Mouse (Mus musculus) hindbrain, embryonic 11.5 days (tissue): ENCODE measurements at regions not wholly inside any gene's neighbourhood (a gene's known extent, or its start where the extent isn't known, plus 50 kb on each side); places are given as distances from the start of the nearest gene placed in this dataset.

Source experiments
- ATAC-seq: fragments of 200-750 bp; cut with Nextera tagmentation; 2 replicates; pipeline ENCODE4 v1.8.0; 2017; ENCODE audit warnings: mild to moderate bottlenecking, moderate TSS enrichment, moderate library complexity; ENCODE audit not compliant: low FRiP score
- DNase-seq: peaks from one replicate; pipeline ENCODE4 v3.0.0-alpha.2; 2015; ENCODE audit warnings: low spot score
- H3K27ac ChIP-seq: fragments of 300-500 bp; sonication (generic); 2 replicates; pipeline ENCODE4 v1.5.1; 2014; ENCODE audit warnings: mild to moderate bottlenecking, low read depth, low read length
- H3K27me3 ChIP-seq: fragments of 300-500 bp; sonication (generic); 2 replicates; pipeline ENCODE4 v1.6.1; 2014; ENCODE audit warnings: mild to moderate bottlenecking, low read length, moderate library complexity, mixed read lengths; ENCODE audit not compliant: control insufficient read depth, insufficient read depth
- H3K36me3 ChIP-seq: fragments of 300-500 bp; sonication (generic); 2 replicates; pipeline ENCODE4 v1.6.1; 2014; ENCODE audit warnings: mild to moderate bottlenecking, low read length, moderate library complexity, mixed read lengths; ENCODE audit not compliant: control insufficient read depth, insufficient read depth
- H3K4me1 ChIP-seq: fragments of 300-500 bp; sonication (generic); replicated peaks from 2 replicates; pipeline ENCODE4 v1.6.1; 2014; ENCODE audit warnings: low read length, mixed read lengths; ENCODE audit not compliant: control insufficient read depth, insufficient read depth
- H3K4me2 ChIP-seq: fragments of 300-500 bp; sonication (generic); replicated peaks from 2 replicates; pipeline ENCODE4 v1.6.1; 2014; ENCODE audit warnings: mild to moderate bottlenecking, low read depth, low read length
- H3K4me3 ChIP-seq: fragments of 300-500 bp; sonication (generic); 2 replicates; pipeline ENCODE4 v1.5.1; 2014; ENCODE audit warnings: low read depth, low read length
- H3K9ac ChIP-seq: fragments of 300-500 bp; sonication (generic); 2 replicates; pipeline ENCODE4 v1.6.1; 2014; ENCODE audit warnings: low read depth, low read length
- H3K9me3 ChIP-seq: fragments of 300-500 bp; sonication (generic); 2 replicates; pipeline ENCODE4 v1.6.1; 2016; ENCODE audit warnings: low read length; ENCODE audit not compliant: control insufficient read depth
- WGBS: fragments of 180-500 bp; shearing (Covaris S2); extraction: QIAGEN DNeasy Blood & Tissue Kit; methylation state at CpG from one replicate; pipeline ENCODE4 v1.1.7; 2014; 5-methylcytosine and 5-hydroxymethylcytosine counted together

DNA sequence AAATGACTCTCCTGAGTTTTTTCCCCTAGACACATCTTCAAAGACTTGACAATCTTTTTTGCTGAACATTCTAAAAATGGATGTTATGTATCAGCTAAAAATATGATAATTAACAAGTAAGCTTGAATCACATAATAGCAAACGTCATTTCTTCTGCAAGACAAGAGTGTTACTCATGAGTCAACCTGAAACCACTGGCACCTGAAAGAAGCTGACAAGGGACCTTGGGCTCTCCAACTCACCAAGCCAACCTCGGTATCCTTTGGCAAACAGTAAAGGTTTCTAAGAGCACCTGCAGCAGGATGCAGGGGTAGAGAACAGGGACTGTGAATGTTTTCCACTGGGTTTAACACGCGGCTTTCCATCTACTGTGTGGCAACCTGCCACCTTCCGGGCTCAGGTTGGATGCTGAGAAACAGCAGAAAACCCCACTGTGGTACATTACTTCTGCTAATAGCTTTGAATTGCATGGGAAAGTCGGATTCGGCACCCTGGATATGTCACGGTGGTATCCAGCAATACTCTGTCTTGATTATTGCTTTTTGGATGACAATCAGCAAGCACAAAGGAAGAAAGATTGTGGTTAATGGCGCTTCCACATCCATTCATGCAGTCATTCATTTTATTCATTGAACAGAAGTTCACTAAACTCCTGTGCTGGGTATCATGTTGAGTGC is 305.9 kb downstream of the Lpin1 start:
- DNase-seq (no peak), ATAC-seq (no peak)
- WGBS = 86% methylated on average over 9 of the region's 9 CpGs
- H3K27ac ChIP-seq = no peak overlapping the region
- H3K4me3 ChIP-seq = no peak overlapping the region
- H3K27me3 ChIP-seq = no peaks in the 10 kb centered on the region
- H3K9me3 ChIP-seq = no peaks in the 10 kb centered on the region
- no peaks in the 10 kb centered on the region for H3K36me3 ChIP-seq
- H3K9ac ChIP-seq = no peak overlapping the region
- H3K4me1 ChIP-seq = no peaks in the 10 kb centered on the region
- no peak overlapping the region for H3K4me2 ChIP-seq

DNA sequence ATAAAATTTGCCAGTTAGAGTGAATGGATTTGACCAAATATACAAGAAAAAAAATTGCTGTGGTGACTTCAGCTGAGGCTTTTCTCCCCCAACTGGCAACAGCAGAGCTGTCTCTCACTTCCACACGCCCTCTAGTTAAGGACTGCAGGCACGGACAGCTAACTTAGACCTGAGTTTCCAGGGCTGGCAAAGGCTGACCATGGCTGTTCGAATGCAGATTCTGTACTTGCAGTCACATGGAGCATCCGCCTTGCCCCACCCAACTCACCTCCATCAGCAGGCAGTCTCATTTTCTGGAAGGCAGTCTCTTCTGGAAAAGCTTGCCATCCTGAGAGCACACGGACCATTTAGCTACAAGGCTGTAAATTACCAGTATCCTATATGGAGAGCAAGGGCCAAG is 325.7 kb downstream of the Lpin1 start:
- H3K27me3 ChIP-seq = no peaks in the 10 kb centered on the region
- no peaks in the 10 kb centered on the region for H3K9me3 ChIP-seq
- H3K4me1 ChIP-seq = no peaks in the 10 kb centered on the region
- 86% methylated on average over 5 of the region's 5 CpGs for WGBS
- H3K27ac ChIP-seq = no peak overlapping the region
- DNase-seq (no peak), ATAC-seq (no peak)
- H3K4me2 ChIP-seq = no peak overlapping the region
- H3K4me3 ChIP-seq = no peak overlapping the region
- no peak overlapping the region for H3K9ac ChIP-seq
- no peaks in the 10 kb centered on the region for H3K36me3 ChIP-seq

DNA sequence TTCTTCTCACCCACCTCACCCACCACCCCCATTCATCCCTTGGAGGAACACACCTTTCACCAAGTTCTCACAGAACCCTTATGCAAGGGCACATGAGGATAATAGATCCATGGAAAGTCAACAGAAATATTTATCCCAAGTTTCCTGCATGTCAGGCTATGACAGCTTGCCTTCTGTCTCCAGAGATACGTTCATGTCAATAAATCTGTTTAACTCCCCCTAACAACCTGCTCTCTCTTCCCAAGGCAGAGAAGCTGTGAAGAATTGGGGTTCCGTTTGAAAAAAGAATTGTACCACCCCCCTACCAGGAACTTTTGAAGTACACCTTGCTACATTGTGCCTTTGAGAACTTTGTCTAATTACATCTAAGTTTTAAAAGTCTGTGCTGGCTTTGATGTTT is 331.6 kb downstream of the Lpin1 start:
- Histone ChIP-seq H3K4me2 (no peak overlapping the region), H3K4me1 (no peaks in the 10 kb centered on the region), H3K9ac (no peak overlapping the region), H3K9me3 (no peaks in the 10 kb centered on the region), H3K36me3 (no peaks in the 10 kb centered on the region), H3K27ac (no peak overlapping the region), H3K4me3 (no peak overlapping the region), H3K27me3 (no peaks in the 10 kb centered on the region)
- no peak for ATAC-seq
- no peak for DNase-seq
- 76% methylated on average over 2 of the region's 2 CpGs for WGBS

DNA sequence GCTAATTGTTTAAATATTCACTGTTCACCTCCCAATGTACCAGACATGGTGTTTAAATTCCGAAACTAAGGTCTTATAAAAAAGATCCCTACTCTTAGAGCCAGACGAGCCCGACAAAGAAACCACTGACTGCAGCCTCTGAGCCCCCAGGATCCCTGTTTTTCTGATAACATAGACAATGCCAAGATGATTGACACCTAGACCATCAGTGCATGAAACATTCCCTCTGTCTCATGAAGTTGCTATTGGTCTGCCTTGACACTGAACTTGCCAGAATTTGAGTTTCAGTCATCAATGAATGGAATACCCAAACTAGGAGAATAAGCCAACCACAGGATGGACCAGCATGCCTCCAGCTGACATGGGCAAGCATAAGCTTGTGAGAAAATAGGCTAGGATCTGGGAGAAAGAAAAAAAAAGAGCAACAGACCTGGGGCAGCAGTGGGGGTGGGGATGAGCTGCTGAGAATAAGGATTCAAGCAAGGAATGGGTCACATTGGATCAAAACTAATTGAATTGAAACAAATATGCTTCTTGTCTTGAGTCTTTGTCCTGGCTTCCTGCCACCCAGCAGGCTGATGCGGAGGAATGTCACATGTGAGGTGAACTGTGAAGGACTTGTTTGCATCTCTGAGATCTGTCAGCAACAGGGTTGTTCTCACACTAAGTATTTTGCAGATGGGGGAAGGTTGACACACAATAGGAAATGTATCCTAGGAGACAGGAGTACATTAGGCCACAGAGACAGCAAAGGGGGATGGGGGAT is 333.0 kb downstream of the Lpin1 start:
- H3K4me3 ChIP-seq = no peak overlapping the region
- H3K36me3 ChIP-seq = no peaks in the 10 kb centered on the region
- no peak overlapping the region for H3K9ac ChIP-seq
- H3K27me3 ChIP-seq = no peaks in the 10 kb centered on the region
- H3K27ac ChIP-seq = no peak overlapping the region
- ATAC-seq = peak; percentile 80
- WGBS = 37% methylated on average over 4 of the region's 4 CpGs
- H3K4me1 ChIP-seq = no peaks in the 10 kb centered on the region
- no peak overlapping the region for H3K4me2 ChIP-seq
- peak; percentile 41 for DNase-seq
- no peaks in the 10 kb centered on the region for H3K9me3 ChIP-seq

DNA sequence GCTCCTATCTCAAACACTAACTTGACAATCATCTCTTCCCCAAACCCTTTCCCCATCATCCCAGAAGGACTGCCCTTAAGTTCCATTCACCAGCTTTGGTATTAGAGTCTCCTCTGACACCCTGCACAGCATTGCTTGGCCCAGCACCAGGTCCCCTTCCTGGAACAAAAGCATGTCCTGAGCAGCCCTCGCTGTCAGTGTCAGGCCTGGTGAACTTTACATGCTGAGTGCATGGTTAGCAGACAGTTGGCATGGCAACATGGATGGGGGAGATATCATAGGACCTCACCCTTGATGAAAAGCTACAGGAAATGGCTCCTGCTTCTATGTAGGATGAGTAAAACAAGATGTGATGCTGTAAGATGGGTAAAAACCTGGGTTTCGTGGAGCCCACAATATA is 333.6 kb downstream of the Lpin1 start:
- ATAC-seq = peak; percentile 39

DNA sequence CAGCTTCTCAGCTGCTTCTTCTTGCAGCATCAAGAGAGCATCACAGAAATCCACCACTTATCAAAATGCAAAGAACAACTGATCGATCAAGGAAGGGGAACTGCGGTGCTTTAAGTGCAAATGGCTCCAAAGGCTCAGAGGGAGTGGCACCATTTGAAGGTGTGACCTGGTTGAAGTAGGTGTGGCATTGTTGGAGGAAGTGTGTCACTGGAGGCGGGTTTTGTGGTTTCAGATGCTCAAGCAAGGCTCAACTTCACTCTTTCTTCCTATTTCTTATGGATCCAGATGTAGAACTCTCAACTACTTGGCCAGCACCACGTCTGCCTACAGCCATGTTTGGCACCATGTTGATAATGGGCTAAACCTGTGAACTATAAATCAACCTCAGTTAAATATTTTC is 334.5 kb downstream of the Lpin1 start:
- Histone ChIP-seq H3K9ac (no peak overlapping the region), H3K4me1 (no peaks in the 10 kb centered on the region), H3K4me3 (no peak overlapping the region), H3K27me3 (no peaks in the 10 kb centered on the region), H3K27ac (no peak overlapping the region), H3K4me2 (no peak overlapping the region), H3K9me3 (no peaks in the 10 kb centered on the region), H3K36me3 (no peaks in the 10 kb centered on the region)
- WGBS = 98% methylated on average over 4 of the region's 4 CpGs
- ATAC-seq (no peak), DNase-seq (no peak)

More for the DNA sequence above, 333.6 kb downstream of the Lpin1 start:
- no peak overlapping the region for H3K4me3 ChIP-seq
- H3K9me3 ChIP-seq = no peaks in the 10 kb centered on the region
- no peaks in the 10 kb centered on the region for H3K27me3 ChIP-seq
- H3K27ac ChIP-seq = no peak overlapping the region
- H3K9ac ChIP-seq = no peak overlapping the region
- no peaks in the 10 kb centered on the region for H3K4me1 ChIP-seq
- no peak overlapping the region for H3K4me2 ChIP-seq
- no peaks in the 10 kb centered on the region for H3K36me3 ChIP-seq
- peak; percentile 22 for DNase-seq
- whole genome bisulfite sequencing = 48% methylated on average over 2 of the region's 2 CpGs

DNA sequence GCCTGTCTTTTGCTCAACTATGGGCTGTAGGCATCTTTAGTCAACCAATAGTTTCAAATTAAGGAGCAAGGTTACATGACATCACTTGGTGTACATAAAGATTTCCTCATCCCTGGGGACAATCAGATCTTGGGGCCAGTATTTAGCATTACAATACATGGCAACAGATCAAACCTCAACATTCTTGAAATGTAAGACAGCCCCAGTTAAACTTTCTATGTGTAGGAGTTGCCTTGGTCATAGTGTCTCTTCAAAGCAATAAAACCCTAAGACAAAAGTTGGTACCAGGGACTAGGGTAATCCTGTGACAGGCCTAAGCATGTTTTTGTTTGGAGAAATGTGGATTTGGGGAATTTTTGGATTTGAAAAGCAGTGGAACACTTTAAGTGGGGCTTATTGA is 338.3 kb downstream of the Lpin1 start:
- DNase-seq = no peak
- no peak overlapping the region for H3K4me3 ChIP-seq
- no peaks in the 10 kb centered on the region for H3K36me3 ChIP-seq
- no peak overlapping the region for H3K27ac ChIP-seq
- H3K9ac ChIP-seq = no peak overlapping the region
- no peak overlapping the region for H3K4me2 ChIP-seq
- H3K27me3 ChIP-seq = no peaks in the 10 kb centered on the region
- no peaks in the 10 kb centered on the region for H3K9me3 ChIP-seq
- no peaks in the 10 kb centered on the region for H3K4me1 ChIP-seq
- no peak for ATAC-seq

DNA sequence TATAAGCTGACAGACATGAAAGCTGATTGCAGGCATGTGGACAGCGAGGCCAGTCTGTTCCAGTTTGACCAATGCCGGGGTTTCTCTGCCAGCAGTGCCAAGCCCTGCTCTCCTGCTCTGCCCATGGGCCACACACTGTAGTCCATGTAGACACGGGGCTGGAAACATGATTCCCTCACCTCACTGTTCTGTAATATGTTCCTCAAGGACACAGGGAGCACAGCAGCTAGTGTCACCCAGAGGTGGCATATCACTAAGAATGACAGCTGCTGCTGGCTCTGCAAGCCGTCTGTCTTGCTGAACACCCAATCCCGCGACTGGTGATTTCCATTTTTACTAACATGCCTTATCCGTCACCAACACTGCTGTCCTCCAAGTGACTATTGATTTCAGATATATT is 339.9 kb downstream of the Lpin1 start:
- ATAC-seq (no peak), DNase-seq (no peak)
- Histone ChIP-seq H3K27me3 (no peaks in the 10 kb centered on the region), H3K4me1 (no peaks in the 10 kb centered on the region), H3K36me3 (no peaks in the 10 kb centered on the region), H3K4me3 (no peak overlapping the region), H3K27ac (no peak overlapping the region), H3K9ac (no peak overlapping the region), H3K4me2 (no peak overlapping the region), H3K9me3 (no peaks in the 10 kb centered on the region)
- 85% methylated on average over 7 of the region's 7 CpGs for WGBS

DNA sequence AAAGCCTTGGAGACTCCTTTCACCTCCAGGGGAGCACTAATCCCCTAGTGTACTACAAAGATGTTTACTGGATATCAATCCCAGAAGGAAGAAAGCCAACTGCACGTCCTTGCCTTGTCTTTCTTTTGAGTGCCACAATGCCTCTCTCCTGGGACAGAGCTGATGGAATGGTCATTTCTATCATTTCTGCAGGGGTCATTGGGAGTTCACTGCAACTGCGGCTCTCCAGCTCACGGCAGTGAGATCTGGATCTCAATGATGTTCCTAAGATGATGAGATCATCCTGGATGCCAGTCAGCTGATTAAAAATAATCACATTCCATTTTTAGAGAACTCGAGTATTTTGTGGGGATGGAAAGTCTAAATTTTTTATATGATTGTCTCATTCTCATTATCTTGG is 341.1 kb downstream of the Lpin1 start:
- no peaks in the 10 kb centered on the region for H3K27me3 ChIP-seq
- H3K4me2 ChIP-seq = no peak overlapping the region
- H3K36me3 ChIP-seq = no peaks in the 10 kb centered on the region
- no peaks in the 10 kb centered on the region for H3K9me3 ChIP-seq
- no peak overlapping the region for H3K27ac ChIP-seq
- no peaks in the 10 kb centered on the region for H3K4me1 ChIP-seq
- H3K9ac ChIP-seq = no peak overlapping the region
- 72% methylated on average over 4 of the region's 4 CpGs for WGBS
- DNase-seq (no peak), ATAC-seq (no peak)
- H3K4me3 ChIP-seq = no peak overlapping the region
